Mouse (Mus musculus) hematopoietic stem cell, adult 5-6 weeks (primary cell): Measurements from ENCODE around the gene Mx1. TPM values are rescaled to one million over a fixed set of nuclear protein-coding genes. Genes with fewer than 3 reads are reported as not detected.

Experiments used
- ATAC-seq, 2 experiments: fragments of 125-278 bp in 1 of 2; replicated peaks in 1 of 2; 2 replicates each; pipeline ENCODE4 v1.8.0; 2016 to 2017; ENCODE audit warnings: inconsistent platforms in 2 of 2, mild to moderate bottlenecking in 2 of 2, moderate number of reproducible peaks in 2 of 2, low read depth in 1 of 2, moderate TSS enrichment in 1 of 2; ENCODE audit not compliant: low FRiP score in 2 of 2, poor library complexity in 2 of 2, severe bottlenecking in 2 of 2, insufficient read depth in 1 of 2, low TSS enrichment in 1 of 2
- total RNA-seq: library from RNA; stranded (forward); fragments of 172-1452, 232-1000 nt; gene quantifications from 2 replicates; pipeline ENCODE4 v1.2.3, GENCODE M21; 2017

Gene Mx1
- 7.1 and 28.8 TPM in 2 replicates for total RNA-seq

DNA sequence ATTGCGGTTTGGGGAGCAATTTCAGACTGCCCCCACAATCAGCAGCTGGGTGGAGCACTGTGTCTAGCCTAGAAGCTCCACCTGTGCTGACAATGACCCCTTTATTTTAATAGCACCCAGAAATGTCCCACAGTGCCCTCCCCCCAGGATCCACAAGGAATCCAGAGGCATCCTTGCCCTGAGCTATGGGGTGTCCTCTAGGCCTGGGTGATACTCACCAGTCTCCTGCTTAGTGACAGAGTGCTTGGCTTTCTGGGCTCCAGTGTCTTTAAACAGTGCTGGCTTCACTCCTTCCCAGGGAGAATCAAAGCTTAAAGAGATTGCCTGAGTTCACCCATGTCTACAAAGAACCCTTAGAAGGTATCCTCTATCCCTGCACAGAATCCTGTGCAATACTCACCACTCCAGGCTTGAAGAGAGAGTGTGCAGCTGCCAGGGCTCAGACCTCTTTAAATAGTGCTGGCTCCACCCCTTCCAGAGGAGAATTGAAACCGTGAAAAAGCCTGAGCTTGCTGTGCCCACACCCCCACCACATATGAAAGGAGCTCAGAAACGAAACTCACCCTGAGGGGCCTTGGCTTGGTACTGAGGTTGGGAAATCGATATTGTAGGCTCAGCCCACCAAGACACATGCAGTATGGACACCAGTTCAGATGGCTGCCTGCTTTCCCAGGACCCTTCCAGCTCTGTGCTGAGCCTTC lies at the start of gene Mx1:
Gene Mx1 (minus strand): TSS at position 427 of the 701 bp plus-strand sequence.
- peak; percentile 87 to 90 for ATAC-seq

- ATAC-seq, result peak; percentile 7 to 12; a peak in 1 of 4 replicates
These were observed 49.6 kb upstream of the Mx1 start for GRCm38 (mm10) chr16:97512347-97512751.

DNA sequence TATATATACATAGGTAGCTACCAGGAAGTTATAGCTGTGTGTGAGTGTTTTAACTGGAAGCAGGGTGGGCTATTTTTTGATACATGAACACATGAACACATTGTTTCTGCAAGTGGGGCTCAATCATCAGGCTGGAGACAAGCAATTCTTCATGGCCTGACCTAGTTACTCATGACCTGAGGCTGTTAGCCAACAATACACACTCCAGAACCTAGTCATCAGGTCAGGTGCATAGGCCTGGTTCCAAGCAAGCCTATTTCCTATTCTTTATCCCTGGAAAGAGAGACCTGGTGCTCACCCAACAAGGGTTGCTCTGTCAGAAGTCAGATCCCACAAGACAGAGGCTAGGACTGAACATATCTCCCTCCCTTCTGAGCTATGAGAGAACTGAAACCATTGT lies 48.8 kb upstream of the Mx1 start:
- no peak for ATAC-seq

GRCm38 (mm10) chr16:97510849-97511248 lies 48.1 kb upstream of the Mx1 start:
- ATAC-seq, result no peak; a peak in 1 of 4 replicates

DNA sequence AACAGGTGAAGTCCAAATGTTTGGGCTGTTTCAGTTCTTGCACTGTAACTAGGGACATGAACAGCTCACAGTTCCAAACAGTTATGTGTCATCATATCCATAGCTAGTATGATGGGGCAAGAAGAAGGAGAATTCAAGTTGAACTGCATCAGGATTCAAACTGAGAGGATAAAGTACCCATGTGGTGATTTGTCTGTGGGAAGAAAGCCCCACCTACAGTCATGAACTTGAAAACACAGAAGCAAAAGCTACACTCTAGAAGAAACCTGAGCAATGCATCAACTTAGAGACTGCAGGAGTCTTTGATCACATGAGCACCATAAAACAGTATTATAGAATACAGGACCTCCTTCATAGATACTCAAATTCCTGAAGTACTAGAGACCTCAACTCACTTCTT lies 45.1 kb upstream of the Mx1 start:
- ATAC-seq, result no peak

- no peak for ATAC-seq
These were observed 42.1 kb upstream of the Mx1 start for GRCm38 (mm10) chr16:97504793-97505192.

DNA sequence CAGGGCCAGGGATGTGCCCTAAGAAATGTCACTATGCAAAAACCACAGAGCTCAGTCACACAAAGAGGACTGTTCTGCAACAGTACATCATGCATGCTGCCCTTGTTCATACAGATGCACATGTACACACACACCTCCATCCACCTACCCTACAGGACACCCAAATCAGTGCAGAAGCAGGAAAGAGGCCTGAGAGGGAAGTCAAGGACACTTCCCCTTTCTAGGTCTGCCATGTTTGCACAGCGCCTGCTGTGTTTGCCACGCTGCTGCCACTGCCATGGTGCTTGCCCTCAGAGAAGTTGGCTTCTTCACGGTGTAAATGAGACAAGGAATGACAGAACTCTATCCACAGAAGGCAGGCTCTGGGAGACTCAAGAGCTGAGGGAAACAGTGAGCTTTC lies 41.1 kb upstream of the Mx1 start:
- 0 out of 4 replicates have a peak, but pooled peaks have one; percentile 12 to 32 for ATAC-seq

GRCm38 (mm10) chr16:97500901-97501300 lies 38.2 kb upstream of the Mx1 start:
- no peak for ATAC-seq

DNA sequence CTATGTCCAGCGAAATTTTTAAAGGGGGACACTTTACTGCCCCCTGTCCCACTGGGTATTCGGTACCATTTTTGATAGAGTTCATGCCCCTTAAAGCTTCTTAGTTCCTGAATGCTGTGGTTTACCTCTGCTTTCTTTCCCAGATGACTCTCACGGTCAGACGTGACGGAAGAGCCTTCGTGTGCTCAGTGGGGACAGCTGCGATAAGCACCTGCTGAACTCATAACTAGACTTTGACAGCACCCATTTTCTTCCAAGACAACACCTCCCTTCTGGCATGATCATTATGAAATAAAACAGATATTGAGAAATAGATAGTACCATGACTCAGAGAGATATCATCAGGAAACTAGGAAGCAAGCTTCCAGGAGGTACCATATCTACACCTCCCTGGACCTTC lies 36.7 kb upstream of the Mx1 start:
- no peak for ATAC-seq

DNA sequence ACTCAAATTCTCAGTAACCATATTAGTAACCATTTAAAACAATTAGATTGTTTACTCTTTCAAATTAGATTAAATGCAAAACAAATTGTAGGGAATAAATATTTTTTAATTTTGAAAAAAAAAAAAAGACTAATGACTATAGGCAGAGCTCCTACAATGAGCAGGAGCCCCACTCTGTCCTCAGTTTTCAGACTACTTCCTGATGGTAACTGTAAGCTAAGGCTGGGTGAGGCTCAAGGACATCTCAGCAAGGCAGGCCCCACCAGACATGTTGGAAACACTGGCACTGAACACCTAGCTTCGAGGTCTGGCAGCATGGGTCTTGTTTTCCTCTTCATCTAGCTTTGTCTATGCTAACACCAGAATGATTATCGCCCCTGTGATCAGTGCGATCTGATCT lies 35.4 kb upstream of the Mx1 start:
- no peak for ATAC-seq

DNA sequence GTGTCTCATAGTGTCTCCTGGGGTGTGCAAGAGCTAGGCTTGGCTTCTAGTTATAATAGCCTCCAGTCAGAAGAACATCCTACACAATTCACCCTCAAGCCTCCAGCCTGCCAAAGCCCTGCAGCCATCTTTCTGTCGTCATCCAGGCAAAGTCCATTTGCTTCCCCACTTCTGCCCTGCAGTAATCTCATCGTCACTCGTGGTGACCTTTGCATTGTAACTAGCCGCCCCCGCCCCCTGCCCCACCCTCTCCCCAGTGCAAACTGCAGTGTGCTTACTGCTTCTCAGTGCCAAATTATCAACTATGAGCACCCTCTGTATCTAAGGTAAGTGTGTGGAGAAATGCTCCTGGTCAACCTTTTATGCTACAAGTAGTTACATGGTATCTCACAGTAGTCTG lies 35.0 kb upstream of the Mx1 start:
- ATAC-seq, result no peak

- no peak for ATAC-seq
These were observed 33.3 kb upstream of the Mx1 start for GRCm38 (mm10) chr16:97496026-97496425.

GRCm38 (mm10) chr16:97492369-97492768 lies 29.7 kb upstream of the Mx1 start:
- no peak for ATAC-seq

DNA sequence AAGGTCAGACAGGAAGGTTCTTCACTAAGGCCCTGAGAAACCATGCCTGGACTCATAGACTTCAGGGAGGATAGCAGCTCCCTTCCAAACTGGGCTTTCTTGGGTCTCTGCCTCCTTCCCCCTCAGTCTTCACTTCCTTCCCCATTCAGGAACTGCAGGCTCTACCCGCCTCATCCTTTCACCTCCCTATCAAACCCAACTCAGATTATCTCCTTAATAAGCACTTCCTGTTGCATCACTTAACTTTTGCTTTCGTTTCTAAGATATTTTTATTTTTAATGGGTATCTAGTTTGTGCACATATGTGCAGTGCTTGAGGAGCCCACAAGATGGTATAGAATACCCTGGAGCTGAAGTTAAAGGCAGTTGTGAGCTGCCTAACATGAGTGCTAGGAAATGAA lies 15.9 kb upstream of the Mx1 start:
- peak; percentile 61 to 77; a peak in 3 of 4 replicates for ATAC-seq

DNA sequence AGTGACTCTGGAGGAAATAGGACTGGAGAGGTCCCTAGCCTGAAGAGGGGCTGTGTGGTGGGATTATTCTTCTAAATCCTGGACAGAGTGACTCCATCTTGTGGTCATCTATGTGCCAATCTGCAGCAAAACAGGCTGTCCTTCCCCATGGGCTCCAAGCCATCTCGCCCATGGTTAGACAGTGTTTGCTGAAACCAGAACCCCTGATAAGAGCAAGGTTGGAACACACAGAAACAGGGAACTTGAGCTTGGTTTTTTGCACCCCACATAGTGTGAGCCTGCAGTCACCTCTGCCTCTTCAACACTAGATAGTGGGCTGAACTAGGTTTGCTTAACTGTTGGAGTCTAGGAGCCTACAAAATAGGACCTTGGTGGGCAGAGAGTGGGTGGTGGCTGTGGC lies 13.8 kb upstream of the Mx1 start:
- 0 out of 4 replicates have a peak, but pooled peaks of 1 of the 2 experiments have one; percentile 7 for ATAC-seq

DNA sequence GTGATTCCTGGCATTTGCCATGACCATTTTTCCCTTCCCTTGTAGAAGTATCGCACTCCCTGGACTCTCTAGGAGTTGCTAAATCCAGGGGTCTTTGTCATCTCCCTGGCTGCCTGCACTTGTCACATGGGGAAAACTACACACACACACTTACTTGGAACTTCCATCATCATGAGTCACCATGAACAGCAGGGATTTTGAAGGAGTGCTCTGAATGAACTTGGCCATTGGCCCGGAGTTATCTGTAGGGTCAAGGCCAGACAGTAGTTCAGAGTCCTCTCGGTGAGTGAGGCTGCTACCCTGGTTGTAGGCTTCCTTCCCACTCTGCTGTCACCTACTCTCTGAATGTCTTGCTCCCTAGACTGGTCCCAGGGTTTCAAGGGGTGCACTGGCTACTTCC lies 12.9 kb upstream of the Mx1 start:
- ATAC-seq, result no peak

DNA sequence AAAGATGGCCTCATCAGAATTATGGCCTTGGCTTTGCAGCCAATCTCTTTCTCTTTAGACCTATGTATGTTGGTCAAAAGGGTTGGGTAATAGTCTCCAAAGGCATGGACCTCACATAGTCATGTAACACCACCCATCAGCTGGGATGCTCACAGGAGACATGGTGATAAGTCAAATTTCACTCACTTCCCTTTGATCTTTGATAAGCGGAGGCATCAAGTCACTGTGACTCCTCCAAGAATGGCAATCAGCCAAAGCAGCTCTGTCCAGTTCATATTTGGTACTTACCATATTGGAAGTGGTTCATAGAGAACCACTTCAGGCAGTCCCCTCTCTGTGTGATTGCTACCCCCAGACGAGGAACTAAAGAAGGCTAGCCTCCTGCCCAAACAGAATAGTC lies 12.0 kb upstream of the Mx1 start:
- ATAC-seq, result no peak

DNA sequence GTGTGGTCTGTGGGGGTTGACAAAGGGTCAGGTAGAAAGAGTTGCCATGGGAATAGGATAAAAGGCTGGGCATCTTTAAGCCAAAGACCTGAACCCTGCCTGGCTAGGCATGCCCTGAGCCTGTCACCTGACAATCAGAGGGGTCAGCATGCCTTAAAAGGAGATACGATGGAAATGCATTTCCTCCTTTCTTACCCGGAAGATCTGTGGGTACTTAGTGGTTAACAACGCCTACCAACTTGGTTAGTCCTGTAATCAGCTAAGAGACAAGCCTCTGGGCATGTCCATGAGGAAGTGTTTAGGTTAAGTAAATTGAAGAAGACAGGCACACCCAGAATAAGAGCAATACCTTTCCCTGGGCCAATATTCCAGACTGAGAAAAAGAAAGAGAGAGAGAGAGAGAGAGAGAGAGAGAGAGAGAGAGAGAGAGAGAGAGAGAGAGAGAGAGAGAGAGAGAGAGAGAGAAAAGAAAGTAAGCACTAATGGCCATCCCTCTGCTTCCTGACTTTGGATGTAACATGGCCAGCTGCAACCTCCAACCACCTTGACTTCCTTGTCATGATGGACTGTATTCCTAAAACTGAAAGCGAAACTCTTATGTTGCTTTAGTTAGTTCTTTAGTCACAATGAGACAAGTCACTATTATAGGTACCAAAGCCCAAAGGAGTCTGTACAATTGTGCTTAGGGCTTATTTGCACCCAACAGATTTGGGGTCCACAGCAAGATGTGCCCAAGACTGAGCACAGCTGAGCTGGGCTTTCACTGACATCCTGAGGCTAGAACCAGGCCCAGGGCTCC lies 5.5 kb upstream of the Mx1 start:
- no peak for ATAC-seq

DNA sequence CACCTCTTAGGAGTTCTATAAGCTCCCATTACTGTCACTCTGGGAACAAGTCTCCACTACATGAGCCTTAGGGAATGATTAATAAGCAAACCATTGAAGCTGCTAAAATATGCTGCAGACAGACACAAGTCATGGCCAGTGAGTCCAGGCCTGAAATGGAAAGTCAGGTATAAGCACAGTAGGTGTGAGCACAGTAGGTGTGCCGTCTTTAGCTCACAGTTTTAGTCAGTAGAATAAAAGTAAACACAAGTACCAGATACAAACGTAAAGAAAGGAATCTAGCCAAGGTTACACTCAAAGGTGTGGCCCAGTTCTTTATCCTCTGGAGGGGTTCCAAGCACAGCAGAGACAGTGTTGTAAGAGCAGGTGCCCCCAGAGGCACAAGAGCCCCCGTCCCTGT lies 4.8 kb upstream of the Mx1 start:
- ATAC-seq, result no peak
